Mouse (Mus musculus) kidney, adult 2 months (tissue): ENCODE measurements around the gene Zfp30. TPM values are rescaled to one million over a fixed set of nuclear protein-coding genes. Genes with fewer than 3 reads are reported as not detected.

Experiments used
- DNase-seq: peaks from one replicate; pipeline ENCODE4 v3.0.0; 2021
- H3K27ac ChIP-seq: fragments of 200-500 bp; 2 replicates; pipeline ENCODE4 v1.5.1; 2012; ENCODE audit warnings: low read depth, low read length, control low read depth, inconsistent platforms; ENCODE audit not compliant: insufficient read depth
- H3K27me3 ChIP-seq: fragments of 200-500 bp; replicated peaks from 2 replicates; pipeline ENCODE4 v1.6.1; 2012; ENCODE audit warnings: mild to moderate bottlenecking, moderate library complexity, low read length, inconsistent platforms; ENCODE audit not compliant: control insufficient read depth, insufficient read depth
- H3K36me3 ChIP-seq: fragments of 200-500 bp; 2 replicates; pipeline ENCODE4 v1.6.1; 2012; ENCODE audit warnings: mild to moderate bottlenecking, moderate library complexity, low read length, inconsistent platforms; ENCODE audit not compliant: control insufficient read depth, insufficient read depth
- H3K4me1 ChIP-seq: fragments of 200-500 bp; 2 replicates; pipeline ENCODE4 v1.6.1; 2011; ENCODE audit warnings: low read length; ENCODE audit not compliant: control insufficient read depth, insufficient read depth
- H3K4me3 ChIP-seq: fragments of 200-500 bp; 2 replicates; pipeline ENCODE4 v1.5.1; 2011; ENCODE audit warnings: mild to moderate bottlenecking, low read depth, low read length, control low read depth; ENCODE audit not compliant: insufficient read depth
- CTCF ChIP-seq: fragments of 200-500 bp; conservative IDR thresholded peaks from 2 replicates; pipeline ENCODE4 v1.5.1; 2011; ENCODE audit warnings: low read depth, mild to moderate bottlenecking, control low read depth, low read length, moderate library complexity, mixed read lengths; ENCODE audit not compliant: insufficient read depth, insufficient read length
- POLR2A ChIP-seq: fragments of 200-500 bp; IDR thresholded peaks from one replicate; pipeline ENCODE4 v1.6.1; 2011; ENCODE audit warnings: low read depth, low read length, control low read depth
- WGBS: fragments of 180-500 bp; shearing (Covaris S2); methylation state at CpG from one replicate; pipeline ENCODE4 v1.1.7; 2018; 5-methylcytosine and 5-hydroxymethylcytosine counted together
- polyA plus RNA-seq: library from polyadenylated mRNA; depleted of rRNA; stranded (reverse); fragments of >200 nt; gene quantifications from 2 replicates; pipeline ENCODE4 v1.2.3, GENCODE M21; 2012

Zfp30 gene
- polyA plus RNA-seq, 1 experiment, result 3.6 TPM

- H3K27ac ChIP-seq, result no peak overlapping the region
- H3K36me3 ChIP-seq, result no peaks in the 10 kb centered on the region
- DNase-seq, result no peak
- H3K27me3 ChIP-seq, result no peaks in the 10 kb centered on the region
- 98% methylated on average over 1 of the region's 1 CpGs for WGBS
- H3K4me1 ChIP-seq, result peaks cover 5% of the 10 kb centered on the region; the same call in 1 of the 2 replicates
- TF ChIP-seq POLR2A (no peak), CTCF (no peak)
- H3K4me3 ChIP-seq, result no peak overlapping the region
Measured at GRCm38 (mm10) chr7:29812244-29812643, 28.4 kb downstream of the Zfp30 start.

GRCm38 (mm10) chr7:29814381-29814780, 30.6 kb downstream of the Zfp30 start:
- 94% methylated on average over 2 of the region's 2 CpGs for WGBS
- Histone ChIP-seq H3K27ac (no peak overlapping the region), H3K36me3 (no peaks in the 10 kb centered on the region), H3K4me3 (no peak overlapping the region), H3K27me3 (no peaks in the 10 kb centered on the region), H3K4me1 (peaks cover 9% of the 10 kb centered on the region)
- TF ChIP-seq POLR2A (no peak), CTCF (no peak)
- DNase-seq, result no peak

- H3K4me3 ChIP-seq, result peak overlapping the region; percentile 58
- WGBS, result 2% methylated on average over 12 of the region's 12 CpGs
Measured at GRCm38 (mm10) chr7:29815061-29815784, 31.4 kb downstream of the Zfp30 start.

GRCm38 (mm10) chr7:29815910-29816429, 32.2 kb downstream of the Zfp30 start, which contains the start of gene Zfp790:
Gene Zfp790 (plus strand): TSS chr7:29816114.
- peak; percentile 96 for DNase-seq
- TF ChIP-seq POLR2A (peak; percentile 72), CTCF (no peak)
- Histone ChIP-seq H3K27ac (peak within 1 kb of the TSS; percentile 81), H3K27me3 (no peaks in the 10 kb centered on the region), H3K36me3 (no peaks in the 10 kb centered on the region), H3K4me1 (peaks cover 9% of the 10 kb centered on the region), H3K4me3 (peak within 1 kb of the TSS; percentile 73)
- 1% methylated on average over 26 of the region's 26 CpGs for WGBS

More at GRCm38 (mm10) chr7:29815061-29815784, 31.4 kb downstream of the Zfp30 start:
- H3K4me1 ChIP-seq, result peaks cover 9% of the 10 kb centered on the region
- no peaks in the 10 kb centered on the region for H3K36me3 ChIP-seq
- no peak overlapping the region for H3K27ac ChIP-seq
- no peaks in the 10 kb centered on the region for H3K27me3 ChIP-seq
- DNase-seq, result no peak
- TF ChIP-seq CTCF, result no peak

- no peak for TF ChIP-seq CTCF
- no peak for TF ChIP-seq POLR2A
- peak; percentile 85 for DNase-seq
- Histone ChIP-seq H3K4me1 (peaks cover 9% of the 10 kb centered on the region), H3K27ac (peak overlapping the region; percentile 9; the same call in 1 of the 2 replicates), H3K27me3 (no peaks in the 10 kb centered on the region), H3K36me3 (no peaks in the 10 kb centered on the region), H3K4me3 (peak overlapping the region; percentile 63)
- 2% methylated on average over 12 of the region's 12 CpGs for WGBS
Measured at GRCm38 (mm10) chr7:29818619-29819254, 34.9 kb downstream of the Zfp30 start.

GRCm38 (mm10) chr7:29828001-29828400, 44.2 kb downstream of the Zfp30 start:
- WGBS, result 78% methylated on average over 12 of the region's 12 CpGs
- H3K4me1 ChIP-seq, result no peaks in the 10 kb centered on the region
- no peak overlapping the region for H3K27ac ChIP-seq
- H3K36me3 ChIP-seq, result peaks cover 24% of the 10 kb centered on the region
- no peaks in the 10 kb centered on the region for H3K27me3 ChIP-seq
- no peak for TF ChIP-seq CTCF
- no peak for TF ChIP-seq POLR2A
- DNase-seq, result peak; percentile 82
- no peak overlapping the region for H3K4me3 ChIP-seq

- no peaks in the 10 kb centered on the region for H3K27me3 ChIP-seq
- DNase-seq, result peak; percentile 23
- no peak overlapping the region for H3K27ac ChIP-seq
- no peak for TF ChIP-seq CTCF
- no peak for TF ChIP-seq POLR2A
- no peaks in the 10 kb centered on the region for H3K4me1 ChIP-seq
- 52% methylated on average over 12 of the region's 12 CpGs for WGBS
- peaks cover 23% of the 10 kb centered on the region for H3K36me3 ChIP-seq
- H3K4me3 ChIP-seq, result no peak overlapping the region
Measured at GRCm38 (mm10) chr7:29829804-29830203, 46.0 kb downstream of the Zfp30 start.
